Mouse (Mus musculus) kidney, adult 18-20 months (tissue): Measurements from ENCODE around the gene Fmnl1.
"Not testable (repeated sequence)": the region's sequence is repeated elsewhere in the genome, so short reads cannot be mapped to it uniquely, and the experiment has no call there.

ENCODE experiments used
- DNase-seq: peaks from one replicate; pipeline ENCODE4 v3.0.0; 2021

Fmnl1 gene

DNA sequence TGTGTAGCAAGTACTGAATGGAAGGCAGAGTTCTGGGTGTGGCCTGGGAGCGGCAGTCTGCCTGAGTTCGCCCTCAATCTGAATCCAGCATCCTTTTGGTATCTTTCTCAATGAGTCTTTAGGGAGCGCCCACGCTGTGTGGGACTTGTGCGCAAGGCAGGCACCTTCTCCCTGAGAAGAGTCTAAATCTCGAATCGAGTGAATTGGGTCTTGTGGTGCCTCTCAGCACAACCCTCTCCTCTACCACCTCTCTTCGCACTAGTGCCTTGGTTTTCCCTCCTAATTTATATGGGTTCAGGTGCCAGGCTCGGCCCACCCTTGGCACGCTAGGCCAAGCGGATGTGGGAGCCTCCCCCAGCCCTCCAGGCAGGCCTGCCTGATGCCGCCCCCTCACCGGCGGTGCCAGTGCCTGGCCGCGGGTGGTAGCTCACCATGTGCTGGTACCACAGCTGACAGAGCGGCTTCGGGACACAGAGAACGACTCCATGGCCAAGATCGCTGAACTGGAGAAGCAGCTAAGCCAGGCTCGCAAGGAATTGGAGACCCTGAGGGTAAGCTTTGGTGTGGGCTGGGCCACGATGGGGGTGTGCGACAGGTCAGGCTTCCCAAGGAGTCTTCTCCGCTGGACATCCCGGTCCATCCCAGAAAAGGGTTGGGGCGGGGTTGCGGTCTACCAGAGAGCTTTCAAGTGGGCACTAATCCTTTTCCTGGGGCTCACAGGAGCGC is 21.5 kb downstream of the Fmnl1 start:
- no peak for DNase-seq

DNA sequence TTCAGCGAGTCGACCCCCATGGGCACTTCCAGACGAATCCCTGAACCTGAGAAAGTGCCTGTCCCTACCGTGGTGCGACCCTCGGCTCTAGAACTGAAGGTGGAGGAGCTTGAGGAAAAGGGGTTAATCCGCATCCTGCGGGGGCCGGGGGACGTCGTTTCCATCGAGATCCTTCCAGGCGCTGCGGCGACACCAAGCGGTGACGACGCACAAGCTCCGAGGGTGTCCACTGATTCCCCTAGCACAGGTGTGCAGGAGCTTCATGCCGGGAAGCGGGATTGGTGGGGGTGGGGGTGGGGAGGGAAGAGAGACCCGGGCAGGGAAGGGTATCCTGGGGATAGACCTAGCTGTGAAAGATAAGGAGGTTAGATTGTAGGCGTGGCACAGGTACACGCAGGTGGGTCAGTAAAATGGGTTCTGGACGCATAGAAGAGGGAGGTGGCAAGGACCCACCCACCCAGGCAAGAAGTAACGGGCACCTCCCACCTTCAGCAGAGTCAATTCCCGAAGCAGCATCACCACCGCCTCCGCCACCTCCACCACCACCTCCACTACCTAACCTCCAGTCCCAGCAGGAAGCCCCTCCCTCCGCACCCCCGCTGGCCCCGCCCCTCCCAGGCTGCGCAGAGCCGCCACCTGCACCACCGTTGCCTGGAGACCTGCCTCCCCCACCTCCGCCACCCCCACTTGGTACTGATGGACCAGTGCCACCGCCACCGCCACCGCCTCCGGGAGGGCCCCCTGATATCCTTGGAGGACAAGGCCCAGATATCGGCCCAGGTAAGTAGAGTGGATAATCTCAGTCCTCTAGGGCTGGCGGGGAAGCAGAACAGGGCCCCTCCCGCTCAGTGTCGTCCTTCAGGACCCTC is 22.3 kb downstream of the Fmnl1 start:
- no peak for DNase-seq

DNA sequence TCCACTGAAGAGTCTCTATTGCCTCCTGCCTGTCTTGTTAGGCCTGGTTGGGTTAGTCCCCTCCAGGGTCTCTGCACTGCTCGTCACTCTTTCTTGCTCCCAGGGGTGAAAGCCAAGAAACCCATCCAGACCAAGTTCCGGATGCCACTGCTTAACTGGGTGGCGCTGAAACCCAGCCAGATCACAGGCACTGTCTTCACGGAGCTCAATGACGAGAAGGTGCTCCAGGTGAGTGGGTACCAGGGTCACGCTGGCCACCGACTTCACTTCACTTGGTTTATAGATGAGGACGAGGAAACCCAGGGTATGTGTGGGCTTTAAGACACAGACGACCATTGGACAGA is 22.9 kb downstream of the Fmnl1 start:
- no peak for DNase-seq

DNA sequence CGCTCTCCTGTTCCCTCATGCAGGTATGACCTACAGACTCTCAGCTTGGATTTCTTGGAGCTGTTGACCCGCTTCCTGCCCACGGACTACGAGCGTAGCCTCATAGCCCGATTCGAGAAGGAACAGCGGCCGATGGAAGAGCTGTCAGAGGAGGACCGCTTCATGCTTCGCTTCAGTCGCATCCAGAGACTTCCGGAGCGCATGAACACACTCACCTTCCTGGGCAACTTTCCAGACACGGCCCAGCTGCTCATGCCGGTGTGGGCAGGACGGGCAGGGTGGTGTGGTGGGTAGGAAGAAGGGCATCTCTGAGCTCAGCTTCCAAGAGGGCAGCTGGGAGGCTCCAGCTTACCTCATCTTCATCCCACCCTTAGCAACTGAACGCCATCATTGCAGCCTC is 24.3 kb downstream of the Fmnl1 start:
- DNase-seq: no peak

DNA sequence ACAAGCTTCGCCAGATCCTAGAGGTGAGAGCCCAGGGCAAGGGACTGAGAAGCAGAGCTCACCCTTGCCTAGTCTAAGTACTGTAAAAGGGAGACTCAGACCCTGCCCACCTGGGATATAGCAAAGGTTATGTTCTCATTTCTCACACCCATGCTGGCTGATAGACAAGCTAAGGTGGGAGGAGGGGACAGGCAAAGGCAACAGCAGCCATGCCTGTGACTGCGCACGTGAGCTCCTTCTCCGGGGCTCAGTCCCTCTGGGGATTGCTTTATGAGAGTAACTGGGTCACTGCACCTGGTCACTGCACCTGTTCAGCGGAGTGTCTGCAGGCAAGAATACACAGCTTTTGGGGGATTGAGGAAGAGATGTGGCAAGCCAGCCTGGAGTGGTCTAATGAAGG is 24.7 kb downstream of the Fmnl1 start:
- DNase-seq: no peak

DNA sequence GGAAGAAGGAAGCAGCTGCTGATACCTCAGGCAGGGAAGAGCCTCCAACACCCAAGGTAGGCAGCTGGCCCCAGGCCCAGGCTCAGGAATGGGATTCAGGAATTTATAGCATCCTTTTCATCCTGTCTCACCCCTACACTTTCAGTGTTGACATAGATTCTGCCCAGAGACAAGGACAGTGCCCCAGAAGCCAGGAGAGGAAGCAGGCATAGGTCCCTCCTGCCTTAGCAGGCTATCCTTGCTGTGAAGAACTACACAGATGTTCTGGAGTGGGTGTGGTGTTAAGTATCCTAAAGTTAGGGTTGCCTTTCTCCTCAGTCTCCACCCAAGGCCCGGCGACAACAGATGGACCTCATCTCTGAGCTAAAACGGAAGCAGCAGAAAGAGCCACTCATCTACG is 26.4 kb downstream of the Fmnl1 start:
- no peak for DNase-seq

DNA sequence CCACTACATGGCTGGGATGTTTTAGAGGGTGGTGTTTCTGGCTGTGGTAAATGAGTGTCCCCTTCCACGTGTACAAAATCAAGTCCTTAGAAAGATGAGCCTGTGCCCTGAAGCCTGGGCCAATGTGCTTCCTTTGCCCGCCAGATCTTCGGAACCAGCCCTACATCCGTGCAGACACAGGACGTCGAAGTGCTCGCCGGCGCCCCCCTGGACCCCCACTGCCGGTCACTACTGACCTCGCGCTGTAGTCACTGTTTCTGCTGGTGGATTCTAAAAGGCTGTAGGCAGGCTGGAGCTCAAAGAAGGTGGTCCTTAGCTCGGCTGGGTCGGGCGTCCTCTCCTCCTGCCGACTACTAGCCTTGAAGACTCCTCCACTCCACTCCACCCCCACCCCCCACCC is 27.4 kb downstream of the Fmnl1 start:
- DNase-seq: no peak

DNA sequence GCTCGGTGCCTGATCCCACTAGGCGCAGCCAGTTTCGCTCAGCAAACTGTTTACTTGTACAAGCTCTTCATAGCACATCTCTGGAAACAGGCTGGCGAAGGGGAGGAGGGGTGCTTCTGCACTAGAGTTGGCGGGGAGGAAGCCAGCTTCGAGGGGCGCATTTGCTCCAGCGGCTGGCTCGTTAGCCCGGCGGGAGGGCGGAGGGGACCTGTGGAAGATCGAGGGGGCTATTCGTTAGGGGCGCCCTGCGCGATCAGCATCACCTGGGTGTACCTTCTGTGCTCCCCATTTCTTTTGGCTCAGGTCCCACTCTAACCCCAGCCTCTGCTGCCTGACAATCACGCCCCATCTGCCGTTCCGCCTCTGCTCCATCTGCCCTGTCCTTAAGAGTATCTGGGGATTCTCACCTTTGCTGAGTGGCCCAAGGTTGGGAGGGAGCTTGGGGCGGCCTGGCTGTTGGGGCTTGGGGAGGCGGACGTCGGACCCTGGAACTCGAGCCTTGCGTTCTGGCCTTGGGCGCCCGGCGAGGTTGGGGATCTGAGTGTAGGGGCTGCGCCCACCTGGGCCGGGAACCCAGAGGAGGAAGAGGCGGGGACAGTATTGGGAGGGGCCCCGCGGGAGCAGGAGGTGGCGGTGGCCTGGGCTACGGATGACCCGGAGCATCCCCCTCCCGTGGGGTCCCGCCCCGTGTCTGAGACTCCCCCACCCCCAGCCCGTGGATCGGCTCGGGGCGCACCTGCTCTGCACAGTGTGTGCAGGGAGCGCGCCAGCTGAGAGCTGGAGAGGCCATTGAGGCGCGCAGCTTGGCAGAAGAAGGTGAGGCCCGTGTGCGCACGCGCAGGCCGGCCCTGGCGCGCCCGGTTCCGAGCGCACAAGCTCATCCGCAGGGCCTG is 28.2 kb downstream of the Fmnl1 start:
- no peak for DNase-seq

DNA sequence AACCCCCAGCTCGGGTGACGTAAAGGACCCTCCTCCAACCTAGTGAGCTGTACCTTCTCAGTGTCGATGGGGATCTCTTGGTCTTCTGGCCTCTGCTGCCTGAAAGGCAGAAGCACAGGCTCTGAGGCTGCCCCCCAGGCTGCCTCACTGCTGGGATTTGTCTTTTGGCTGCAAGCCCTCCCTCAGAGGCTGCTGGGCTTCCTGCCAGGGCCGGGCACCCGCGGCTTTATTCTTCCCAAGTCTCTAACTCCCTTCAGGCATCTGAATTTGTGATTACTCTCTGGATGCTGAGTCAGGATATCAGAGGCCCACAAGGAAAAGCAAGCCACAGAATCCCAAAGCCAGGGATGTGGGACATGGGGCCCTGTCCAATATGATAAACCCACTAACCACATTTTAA is 30.8 kb downstream of the Fmnl1 start:
- peak; percentile 56 for DNase-seq

DNA sequence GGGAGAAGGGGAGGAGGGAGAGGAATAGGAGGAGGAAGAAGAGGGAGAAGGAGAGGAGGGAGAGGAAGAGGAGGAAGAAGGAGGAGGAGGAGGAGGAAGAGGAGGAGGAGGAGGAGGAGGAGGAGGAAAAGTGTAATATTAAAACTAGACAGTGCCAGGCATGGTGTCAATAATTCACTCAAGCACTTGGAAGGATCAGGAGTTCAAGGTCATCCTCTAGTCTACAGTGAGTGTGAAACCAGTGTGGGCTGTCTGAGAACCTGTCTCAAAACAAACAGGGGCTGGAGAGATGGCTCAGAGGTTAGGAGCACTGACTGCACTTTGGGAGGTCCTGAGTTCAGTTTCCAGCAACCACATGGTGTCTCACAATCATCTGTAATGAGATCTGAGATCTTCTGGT is 31.5 kb downstream of the Fmnl1 start:
- no peak for DNase-seq

DNA sequence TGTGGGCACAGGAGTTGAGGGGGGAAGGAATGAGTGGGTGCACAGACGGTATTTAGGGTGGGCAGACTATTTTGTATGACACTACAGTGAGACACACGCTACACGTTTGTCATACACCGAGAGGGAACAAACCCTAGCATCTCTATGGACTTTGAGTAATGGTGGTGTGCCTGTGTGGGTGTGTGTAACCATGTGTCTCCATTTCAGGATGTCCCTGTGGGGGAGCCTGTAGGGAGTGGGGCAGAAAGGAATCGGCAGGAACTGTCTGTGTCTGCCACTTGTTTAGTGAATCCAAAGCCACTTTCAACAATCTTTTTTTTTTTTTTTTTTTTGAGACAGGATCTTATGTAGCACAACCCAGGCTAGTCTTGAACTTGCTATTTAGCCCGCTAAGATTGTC is 35.3 kb downstream of the Fmnl1 start:
- DNase-seq: no peak

DNA sequence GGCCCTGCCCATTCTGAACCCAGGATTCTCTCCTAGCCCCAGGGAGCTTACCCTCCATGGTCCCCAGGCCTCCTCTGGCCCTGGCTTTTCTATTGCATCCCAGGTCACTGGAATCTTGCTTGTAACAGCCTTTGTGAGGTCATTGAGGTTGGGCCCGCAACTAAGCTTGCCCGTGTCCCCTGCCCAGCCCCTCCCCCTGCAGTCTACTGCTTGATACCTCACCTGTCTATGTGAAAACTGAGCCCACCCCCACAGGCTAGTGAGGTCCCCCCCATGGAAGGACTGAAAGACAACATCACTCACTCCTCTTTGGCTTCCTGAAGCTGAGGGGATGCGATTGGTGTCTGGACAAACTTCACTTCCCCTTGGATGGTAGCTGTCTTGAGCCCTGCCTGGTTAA is 37.6 kb downstream of the Fmnl1 start, which contains the start of gene 1700023F06Rik:
1700023F06Rik (minus strand) TSS at position 101 of the 400 bp plus-strand sequence.
- no peak for DNase-seq

DNA sequence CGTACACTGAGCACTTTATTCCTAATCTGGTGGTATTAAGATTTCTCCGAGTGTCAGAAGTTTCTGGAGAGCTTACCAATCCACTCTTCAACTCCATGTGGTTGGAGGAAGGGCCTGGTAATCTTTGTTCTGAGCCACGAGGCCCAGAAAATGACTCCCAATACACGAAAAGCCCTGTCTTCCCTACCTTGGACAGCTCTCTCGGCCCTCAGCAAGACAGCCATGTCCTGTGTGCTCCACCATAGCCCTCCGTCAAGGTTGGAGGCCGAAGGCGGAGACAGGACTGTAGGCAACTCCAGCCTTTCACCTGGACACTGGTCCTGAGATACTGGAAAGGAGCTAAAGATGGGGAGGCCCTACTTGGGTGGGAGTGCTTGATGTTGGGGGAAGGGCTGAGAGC is 39.4 kb downstream of the Fmnl1 start:
- no peak for DNase-seq

DNA sequence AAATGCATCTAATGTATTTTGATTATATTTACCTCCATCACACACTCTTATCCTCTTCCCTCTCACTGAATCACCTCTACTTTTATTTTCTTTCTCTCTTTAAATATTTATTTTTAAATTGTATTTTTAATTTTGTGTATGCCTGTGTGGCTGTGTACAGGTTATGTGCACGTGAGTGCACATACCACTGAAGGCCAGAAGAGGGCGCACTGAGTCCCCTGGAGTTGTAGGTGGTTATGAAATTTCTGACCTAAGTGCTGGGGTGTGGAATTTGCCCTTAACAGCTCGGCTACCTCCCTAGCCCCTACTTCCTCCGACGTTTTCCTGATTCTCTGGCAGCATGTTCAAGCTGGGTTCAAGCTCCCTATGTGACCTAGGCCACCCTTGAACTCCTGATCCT is 42.8 kb downstream of the Fmnl1 start:
- DNase-seq: no peak

DNA sequence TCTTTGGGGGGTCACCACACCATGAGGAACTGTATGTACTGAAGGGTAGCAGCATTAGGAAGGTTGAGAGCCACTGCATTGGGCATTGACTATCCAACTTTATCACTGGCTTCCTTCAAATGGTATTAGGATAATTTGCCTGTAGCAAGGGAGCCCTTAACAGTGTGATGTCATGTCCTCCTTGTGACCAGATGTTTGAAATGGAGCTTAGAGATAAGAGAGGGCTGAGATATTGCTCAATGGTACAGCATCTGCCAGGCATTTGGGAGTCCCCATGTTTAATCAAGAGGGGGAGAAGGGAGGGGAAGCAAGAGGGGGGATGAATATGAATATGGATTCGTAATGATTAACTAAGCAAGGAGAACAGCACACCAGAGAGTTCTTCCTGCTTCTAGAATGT is 44.4 kb downstream of the Fmnl1 start:
- no peak for DNase-seq

DNA sequence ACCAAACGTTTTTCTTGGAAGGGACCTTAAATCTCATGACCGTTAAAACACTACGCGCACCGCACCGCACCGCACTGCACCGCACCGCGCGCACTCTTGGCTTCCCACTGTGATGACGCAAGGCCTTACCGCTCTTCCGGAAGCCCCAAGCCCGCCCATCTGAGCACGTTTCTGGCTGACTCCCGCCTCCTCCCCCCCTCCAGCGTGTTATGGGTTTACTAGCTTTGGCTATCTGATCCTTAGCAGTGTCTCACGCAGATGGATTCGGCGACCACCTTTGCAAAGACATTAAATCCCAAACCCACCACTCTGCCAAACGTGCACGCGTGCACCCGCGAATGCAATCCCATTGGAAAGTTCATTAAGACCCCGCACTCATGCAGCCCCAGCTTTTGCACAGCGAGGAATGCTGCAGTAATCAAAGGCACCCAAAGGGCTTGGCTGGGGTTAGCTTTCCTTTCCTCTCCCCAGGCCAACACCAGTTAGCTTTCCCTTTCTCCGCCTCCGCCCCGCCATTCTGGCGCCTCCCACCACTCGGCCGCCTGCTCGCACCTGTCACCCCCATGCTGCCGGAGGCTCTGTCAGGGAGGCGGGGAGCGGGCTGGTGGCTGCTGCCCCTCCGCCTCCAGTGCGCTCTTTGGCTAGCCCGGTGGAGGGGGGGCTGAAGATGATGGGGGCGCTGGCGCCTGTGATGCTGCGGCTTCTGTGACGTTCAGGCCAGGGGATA is 47.0 kb downstream of the Fmnl1 start, which contains the start of gene Spata32:
Spata32 (minus strand) TSS at position 643 of the 727 bp plus-strand sequence.
- peak; percentile 55 for DNase-seq

DNA sequence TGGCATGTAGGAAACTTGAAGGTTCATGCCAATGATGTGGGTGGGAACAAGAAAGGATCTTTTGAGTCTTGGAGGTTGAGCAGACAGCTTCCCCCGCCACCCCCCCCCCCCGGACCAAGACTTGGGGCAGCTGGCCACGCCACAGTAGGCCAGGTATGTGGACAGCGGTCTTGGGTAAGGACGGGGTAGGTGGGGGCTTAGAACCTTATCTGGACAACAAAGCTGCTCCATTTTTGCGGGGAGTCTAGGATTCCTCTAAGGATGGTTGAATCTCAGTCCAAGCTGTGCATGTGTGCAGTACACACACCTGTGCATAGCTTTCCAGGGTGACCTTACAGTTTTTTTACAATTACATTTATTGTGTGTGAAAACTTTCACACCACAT is 47.6 kb downstream of the Fmnl1 start:
- DNase-seq: no peak

DNA sequence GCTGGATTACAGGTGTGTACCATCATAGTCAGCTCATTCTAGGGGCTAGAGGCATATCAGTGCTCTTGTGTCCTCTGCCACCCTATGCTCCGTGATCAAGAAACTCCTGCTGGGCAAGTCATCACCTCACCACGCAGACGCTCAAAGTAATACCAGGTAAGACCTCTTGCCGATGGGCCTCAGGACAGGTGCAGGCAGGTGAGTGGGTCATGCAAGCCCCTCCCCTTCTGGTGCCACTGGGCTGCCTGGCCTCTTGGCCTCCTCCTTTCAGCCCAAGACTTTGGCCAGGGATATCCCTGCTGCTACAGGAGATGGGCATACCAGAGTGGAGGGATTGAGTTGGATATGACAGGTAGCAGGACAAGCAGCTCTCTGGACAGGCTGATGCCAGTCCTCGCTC is 48.4 kb downstream of the Fmnl1 start:
- DNase-seq: no peak

DNA sequence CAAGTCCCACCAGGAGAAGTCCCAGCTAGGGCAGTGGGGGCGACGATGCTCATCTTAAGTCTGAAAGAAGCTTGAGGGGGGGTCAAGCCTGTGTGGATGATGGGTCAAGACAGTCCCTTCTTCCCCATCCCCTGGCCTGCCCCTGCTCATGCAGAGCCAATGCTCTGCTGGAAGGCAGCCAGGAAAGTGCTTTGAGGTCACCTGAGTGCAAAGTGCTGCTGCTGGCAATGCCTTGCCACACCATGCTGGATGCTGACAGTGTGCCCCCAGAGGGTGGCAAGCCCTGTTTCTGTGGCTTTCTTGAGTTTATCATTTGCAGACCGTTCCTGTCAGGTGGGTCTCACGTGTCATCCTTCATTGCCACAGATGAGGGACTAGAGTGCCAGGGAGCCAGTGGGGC is 49.1 kb downstream of the Fmnl1 start:
- DNase-seq: no peak

DNA sequence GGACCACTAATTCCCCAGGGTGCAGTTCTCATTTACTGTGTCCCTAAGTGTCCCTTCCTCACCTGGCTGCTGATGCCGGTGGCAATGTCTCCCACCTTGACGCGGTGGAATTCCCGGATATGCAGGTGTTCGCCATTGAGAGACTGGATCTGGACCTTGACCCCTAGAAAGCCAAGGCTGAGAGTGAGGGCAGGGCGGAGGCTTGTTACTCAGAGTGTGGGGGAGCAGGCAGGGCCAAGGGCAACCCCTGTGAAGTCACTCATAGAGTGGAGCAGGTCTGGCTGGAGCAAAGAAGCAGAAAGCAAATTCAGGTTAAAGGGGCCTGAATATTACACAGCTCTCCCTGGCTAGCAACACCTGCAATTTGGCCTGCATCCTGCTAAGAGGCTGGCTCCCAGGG is 50.5 kb downstream of the Fmnl1 start:
- no peak for DNase-seq

DNA sequence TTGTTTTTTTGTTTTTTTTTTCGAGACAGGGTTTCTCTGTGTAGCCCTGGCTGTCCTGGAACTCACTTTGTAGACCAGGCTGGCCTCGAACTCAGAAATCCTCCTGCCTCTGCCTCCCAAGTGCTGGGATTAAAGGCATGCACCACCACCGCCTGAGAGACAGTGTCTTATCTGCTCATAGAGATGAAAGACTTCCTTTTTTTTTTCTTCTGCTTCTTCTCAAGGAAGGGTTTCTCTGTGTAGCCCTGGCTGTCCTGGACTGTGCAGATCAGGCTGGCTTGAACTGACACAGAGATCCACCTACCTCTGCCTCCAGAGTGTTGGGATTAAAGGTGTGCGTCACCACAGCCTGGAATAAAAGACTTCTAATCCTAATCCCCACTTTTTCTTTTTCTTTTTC is 51.8 kb downstream of the Fmnl1 start:
- DNase-seq: not testable (repeated sequence)

DNA sequence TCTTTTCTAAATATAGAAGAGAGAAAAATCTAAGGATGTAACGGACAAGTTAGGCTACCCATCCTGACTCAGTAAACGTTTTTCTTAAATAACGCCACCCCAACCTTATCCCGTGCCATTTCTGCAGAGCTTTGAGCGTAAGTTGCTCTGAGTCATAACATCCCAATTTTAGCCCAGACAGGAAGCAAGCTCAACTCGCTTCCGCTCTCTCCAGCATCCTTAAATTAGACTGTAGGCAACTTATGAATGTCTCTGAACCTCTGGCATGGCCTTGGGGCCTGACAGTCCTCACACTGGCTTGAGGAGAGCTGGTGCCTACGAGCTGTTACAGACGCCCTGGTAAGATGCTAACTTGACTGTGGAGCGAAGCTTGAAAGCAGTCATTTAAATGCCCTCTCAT is 52.5 kb downstream of the Fmnl1 start:
- DNase-seq: no peak
